Mouse (Mus musculus) liver, postnatal 0 days (tissue): ENCODE results near the gene Jpt1.

Experiments used
- CTCF ChIP-seq: sonication (generic); IDR thresholded peaks from 2 replicates; pipeline ENCODE4 v1.5.1; 2016; ENCODE audit warnings: antibody characterized with exemption, low read depth
- EP300 ChIP-seq: IDR thresholded peaks from 2 replicates; pipeline ENCODE4 v1.6.1; 2016; ENCODE audit warnings: antibody characterized with exemption, low read depth, mild to moderate bottlenecking

GRCm38 (mm10) chr11:115491356-115492083 lies 22.7 kb downstream of the Jpt1 start, which contains the start of gene Nt5c:
- TF ChIP-seq EP300 (no peak), CTCF (peak; percentile 89)
